Mouse (Mus musculus) G1E (cell line): ENCODE measurements around the gene Xpo5.

ENCODE experiments used
- CTCF ChIP-seq: IDR thresholded peaks from 2 replicates; pipeline ENCODE4 v1.5.1; 2012; ENCODE audit warnings: low read depth, low read length, inconsistent platforms, mixed read lengths
- GATA1 ChIP-seq: IDR thresholded peaks from 2 replicates; pipeline ENCODE4 v1.6.1; 2012; ENCODE audit warnings: borderline replicate concordance, low read length, inconsistent platforms, mixed read lengths
- GATA2 ChIP-seq: IDR thresholded peaks from 2 replicates; pipeline ENCODE4 v1.6.1; 2012; ENCODE audit warnings: low read depth, low read length, inconsistent platforms, borderline replicate concordance
- POLR2AphosphoS5 ChIP-seq: IDR thresholded peaks from 2 replicates; pipeline ENCODE4 v1.6.1; 2012; ENCODE audit warnings: low read depth, low read length, inconsistent platforms; ENCODE audit not compliant: insufficient replicate concordance
- TAL1 ChIP-seq: conservative IDR thresholded peaks from 2 replicates; pipeline ENCODE4 v1.6.1; 2012; ENCODE audit warnings: low read depth, low read length, inconsistent platforms, mixed read lengths

DNA sequence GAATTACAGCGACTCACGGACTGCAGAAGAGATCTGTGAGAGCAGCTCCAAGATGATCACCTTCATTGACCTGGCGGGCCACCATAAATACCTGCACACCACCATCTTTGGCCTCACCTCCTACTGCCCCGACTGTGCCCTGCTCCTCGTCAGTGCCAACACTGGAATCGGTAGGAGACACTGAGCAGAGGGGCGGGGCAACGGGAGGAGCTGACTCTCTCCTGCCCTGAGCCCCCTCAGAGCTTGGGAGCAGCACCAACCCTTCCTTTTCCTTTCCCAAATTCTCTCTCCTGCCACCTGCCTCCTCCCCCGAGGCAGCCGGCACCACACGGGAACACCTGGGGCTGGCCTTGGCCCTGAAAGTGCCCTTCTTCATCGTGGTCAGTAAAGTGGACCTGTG lies 37.1 kb upstream of the Xpo5 start:
- TF ChIP-seq CTCF: no peak
- no peak for TF ChIP-seq POLR2AphosphoS5
- no peak for TF ChIP-seq GATA1
- no peak for TF ChIP-seq TAL1
- no peak for TF ChIP-seq GATA2
